Mouse (Mus musculus) regulatory T cell (primary cell): ENCODE data around the gene Wbp1.

Source experiments
- in situ Hi-C: fragments of 300-600 bp; cut with MboI, MseI; formaldehyde crosslinking; loops from one replicate; pipeline ENCODE4 v1.15.1; 2025; ENCODE audit warnings: high pct_unique_total_duplicates

Gene Wbp1

DNA sequence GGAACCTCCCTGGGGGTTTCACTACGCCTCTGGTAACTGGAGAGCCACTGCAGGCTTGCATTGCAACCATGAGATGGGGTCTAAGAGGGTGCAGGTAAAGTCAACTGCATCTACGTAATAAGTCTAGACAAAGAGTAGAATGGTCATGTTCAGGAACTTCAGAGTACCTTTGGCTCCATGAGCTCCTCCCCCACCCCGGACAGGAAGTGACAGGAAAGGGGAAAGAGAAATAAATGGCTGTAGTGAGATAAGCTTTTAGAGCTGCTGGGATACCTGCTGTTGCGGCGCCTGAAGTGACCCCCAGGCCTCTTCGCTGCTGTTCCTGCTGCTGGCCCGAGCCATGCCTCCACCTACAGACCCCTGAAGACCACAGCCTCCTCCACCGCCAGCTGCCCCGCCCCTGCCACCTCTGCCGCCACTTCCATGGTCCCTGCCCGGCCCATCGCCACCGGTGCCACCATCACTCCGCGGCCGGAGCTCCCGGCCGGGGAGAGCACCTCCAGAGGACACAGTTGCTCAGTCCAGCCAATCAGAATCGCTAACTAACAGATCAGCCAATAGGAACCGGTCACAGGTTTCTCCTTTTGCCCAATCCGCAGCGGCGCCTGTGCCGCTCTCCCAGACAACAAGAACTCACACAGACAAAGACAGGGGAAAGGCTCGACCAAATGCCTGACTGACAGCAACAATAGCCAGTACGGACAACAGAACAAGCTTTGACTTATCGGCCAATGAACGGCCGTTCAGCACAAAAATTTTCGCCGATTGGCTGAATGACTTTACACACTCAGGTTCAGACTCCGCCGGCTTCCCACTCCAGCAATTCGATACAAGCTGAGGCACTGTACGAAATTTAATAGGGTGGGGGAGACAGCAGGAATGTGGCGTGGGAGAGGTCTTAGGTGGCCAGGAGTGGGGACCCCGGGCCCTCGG is at the start of gene Wbp1:
TSS of gene Wbp1 (minus strand) at position 630 of the 933 bp plus-strand sequence.
- in situ Hi-C loops, result no loop called here

DNA sequence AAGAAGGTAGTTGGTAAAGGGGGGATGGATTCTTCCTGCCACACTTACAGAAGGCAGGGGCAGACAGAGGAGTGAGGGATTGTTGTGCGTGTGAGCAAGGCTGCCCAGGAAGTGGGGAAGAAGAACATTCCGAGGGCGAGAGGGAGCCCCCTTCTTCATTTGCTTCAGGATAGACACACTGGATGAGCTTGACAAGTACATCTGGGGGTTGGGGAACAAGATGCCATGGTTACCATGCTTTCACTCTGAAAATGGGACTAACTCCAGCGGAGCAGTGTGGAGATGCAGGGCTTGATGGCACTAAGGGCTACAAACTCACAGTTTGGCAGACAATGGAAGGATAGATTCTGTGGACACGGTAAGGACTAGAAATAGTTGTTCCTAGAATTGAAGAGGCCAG is 49.7 kb upstream of the Wbp1 start:
- in situ Hi-C loops, result no loop called here

DNA sequence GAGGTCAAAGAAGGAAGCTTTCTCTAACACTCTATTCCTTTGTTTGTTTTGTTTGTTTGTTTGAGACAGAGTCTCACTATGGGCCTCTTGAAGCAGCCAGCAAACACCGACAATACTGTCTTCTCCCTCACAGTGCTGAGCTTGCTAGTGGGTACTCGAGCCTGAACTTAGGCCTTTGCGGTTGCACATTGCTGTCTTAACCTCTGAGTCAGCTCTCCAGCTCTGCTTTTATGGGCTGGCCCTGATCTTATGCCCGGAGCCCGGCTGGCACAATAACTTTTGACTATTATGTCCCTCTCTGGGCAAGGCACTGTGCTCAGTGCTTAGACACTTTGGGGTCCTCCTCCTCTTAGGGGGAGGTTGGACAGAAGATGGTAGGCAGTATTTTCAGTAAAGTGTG is 48.5 kb upstream of the Wbp1 start:
- in situ Hi-C loops, result no loop called here

DNA sequence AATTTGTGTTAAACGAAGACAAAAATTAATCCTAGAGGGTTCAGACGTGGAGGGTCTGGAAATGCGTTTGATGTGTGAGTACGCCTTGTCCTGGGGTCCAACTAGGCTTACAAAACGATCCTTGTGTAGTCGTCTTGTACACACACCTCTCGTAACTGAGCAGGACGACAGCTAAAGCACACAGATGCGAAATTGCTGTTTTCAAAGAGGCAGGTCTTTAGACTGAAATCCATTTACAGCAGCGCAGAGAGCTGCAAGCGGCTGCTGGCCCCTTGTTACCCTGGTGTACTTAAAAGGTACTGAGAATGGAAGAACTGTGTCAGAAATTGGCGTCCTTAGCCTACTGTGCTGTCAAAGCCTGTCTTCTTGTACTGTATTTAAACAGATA is 44.9 kb upstream of the Wbp1 start:
- in situ Hi-C loops, result no loop called here

DNA sequence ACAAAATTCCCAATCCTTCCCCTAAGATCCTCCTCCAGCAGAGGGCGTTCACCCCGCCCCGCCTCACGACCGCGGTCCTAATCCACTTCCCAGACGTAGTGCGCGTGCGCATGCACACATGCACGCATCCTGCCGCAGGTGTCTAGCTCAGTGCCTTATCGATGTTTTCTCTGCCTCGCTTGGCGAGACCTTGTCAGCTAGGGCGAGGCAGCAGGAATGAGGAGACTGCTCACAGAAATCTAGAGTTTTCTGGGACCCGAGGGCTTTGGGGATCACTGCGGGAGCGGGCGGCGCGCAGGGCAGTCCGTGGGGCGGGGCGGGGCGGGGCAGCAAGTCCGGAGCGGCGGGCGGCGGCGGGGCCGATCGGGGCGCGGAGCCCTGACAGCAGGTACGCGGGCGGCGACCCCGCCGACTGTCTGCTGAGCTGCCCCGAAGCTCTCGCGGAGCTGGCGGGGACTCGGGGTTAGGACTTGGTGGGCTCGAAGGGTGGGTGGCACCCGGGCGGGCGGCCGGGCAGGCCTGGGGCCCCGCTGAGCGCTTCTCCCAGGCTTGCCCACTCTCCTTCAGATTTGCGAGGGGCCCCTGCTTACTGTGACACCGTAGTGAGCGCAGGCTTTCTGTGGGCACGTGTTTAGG is 44.4 kb upstream of the Wbp1 start, which contains the start of gene Dctn1:
TSS of gene Dctn1 (plus strand) at position 314 of the 636 bp plus-strand sequence.
- in situ Hi-C loops, result no loop called here

DNA sequence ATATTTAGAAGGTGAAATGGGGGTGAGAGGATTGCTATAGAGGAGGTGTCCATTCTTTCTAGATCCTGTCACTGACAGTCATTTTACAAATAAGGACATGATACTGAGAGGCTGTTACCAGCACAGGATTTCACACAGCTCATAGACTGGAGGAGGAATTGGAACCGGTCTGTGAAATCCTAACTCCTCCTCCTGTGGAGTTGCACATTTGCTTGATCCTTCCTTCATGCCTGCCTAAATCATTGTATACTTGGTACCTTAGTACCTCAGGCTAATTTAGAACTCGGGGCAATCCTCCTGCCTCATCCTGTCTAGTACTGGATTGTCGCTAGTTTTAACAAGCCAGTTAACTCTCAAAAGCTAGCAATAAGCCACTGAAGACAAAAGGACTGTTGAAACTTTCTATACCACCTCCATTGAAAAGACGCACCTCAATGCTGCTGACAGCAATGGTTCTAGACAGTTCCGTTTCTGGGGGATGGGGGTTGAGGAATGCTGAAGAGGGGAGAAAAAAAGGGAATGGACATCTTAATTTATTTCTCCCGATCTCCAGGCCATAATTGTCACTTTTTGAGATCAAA is 43.8 kb upstream of the Wbp1 start:
- in situ Hi-C loops, result no loop called here

DNA sequence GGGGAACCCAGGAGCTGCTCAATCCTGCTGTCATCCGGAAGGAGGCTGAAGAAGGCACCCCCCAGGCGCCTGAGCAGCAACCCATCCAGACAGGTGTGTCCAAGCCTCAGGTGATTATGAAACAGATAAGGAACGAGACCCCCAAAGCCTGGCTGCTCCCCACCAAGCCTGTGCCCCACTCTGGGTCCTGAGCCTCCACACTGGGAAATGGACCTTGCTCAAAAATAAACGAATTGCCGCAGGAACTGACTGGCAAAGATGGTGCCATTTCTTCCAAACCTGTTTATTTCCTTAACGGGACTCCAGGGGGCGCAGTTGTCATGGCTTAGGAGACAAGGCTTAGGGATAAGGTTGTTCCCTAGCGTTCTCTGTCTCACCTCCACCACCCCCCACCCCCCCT is 41.3 kb upstream of the Wbp1 start:
- in situ Hi-C loops, result no loop called here

DNA sequence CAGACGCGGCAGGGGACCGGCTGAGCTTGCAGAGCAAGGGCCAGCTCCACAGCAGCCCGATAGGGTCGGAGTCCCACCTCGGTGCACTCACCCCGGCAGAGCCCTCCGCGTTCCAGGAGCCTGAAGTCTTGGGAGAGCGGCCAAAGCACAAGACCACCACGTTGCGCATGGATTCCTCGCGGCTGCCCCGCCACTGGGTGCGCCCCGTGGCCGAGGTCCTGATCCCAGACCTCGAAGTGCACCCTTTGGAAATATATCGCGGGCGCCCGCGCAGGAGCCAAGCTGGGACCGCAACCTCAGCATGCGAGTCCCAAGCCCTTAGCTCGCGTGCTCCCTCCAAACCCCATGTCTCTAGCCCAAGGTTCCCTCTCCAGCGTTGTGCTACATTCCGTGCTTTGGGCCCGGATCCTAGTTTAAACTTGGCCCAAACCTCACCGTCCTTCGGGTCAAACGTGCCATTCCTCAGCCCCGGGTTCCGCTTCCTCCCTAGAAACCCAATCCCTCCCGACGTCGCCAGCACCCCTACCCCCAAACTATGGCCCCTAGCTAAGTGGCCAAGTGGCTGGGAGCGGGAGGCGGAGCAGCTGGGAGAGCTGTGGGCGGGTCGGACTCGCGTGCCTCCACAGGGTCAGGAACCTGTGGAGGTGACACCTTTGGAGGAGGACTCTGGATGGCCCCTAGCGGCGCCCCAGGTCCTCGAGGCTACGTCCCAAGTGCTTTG is 40.7 kb upstream of the Wbp1 start:
- in situ Hi-C loops, result no loop called here

DNA sequence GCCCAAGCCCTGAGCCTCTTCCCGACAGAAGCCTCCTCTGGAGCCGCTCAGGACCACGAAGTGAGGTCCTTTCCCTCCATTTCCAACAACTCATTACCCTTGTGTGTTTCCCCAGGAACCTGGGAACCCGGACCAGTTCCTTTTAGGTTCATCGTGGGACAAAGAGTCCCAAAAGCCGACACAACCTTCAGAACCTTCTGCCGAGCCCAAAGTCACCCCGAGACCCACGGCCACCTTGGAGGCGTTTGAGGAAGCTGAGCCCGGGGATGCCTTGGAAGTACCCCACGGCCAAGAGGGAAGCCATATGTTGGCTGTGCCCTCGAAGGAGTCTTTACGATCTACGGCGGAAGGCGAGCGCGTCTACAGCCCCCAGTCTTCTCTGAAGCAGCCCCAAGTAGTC is 40.1 kb upstream of the Wbp1 start:
- in situ Hi-C loops, result no loop called here

DNA sequence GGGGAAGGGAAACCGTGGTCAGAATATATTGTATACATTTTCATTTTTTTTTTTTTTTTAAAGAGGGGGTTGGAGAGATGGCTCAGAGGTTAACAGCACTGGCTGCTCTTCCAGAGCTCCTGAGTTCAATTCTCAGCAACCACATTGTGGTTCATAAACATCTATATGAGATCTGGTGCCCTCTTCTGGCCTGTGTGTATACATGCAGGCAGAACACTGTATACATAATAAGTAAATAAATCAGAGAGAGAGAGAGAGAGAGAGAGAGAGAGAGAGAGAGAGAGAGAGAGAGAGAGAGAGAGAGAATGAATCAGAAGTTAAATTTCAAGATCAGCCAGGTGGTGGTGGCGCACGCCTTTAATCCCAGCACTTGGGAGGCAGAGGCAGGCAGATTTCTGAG is 38.1 kb upstream of the Wbp1 start:
- in situ Hi-C loops, result loop anchor here (5.0 kb wide), 1 partner anchor 52 kb away; the partner anchor contains the start of gene Mrpl53

DNA sequence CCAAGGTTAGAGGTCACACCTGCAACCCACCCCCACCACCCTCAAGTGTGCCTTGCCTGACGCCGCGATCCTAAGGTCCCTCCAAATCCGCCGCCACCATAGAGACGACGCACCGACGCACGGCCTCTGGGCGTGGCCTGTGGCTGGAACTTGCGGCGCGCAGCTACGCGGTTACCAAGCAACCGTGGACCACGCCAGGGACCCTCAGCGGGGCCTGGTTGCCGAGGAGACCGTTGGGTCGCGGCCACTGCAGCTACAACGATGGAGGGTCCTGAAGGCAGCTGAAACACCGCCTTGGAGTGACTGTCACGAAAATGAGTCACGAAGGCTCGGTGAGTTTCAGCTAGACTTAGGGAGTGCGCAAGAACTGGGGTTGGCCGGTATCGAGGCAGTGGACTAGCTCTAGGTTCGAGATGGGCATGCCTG is 34.9 kb upstream of the Wbp1 start, which contains the start of the genes Wdr54 and 1700003E16Rik:
TSS of gene Wdr54 (minus strand) at position 139 of the 426 bp plus-strand sequence.
TSS of gene 1700003E16Rik (plus strand) at position 146 of the 426 bp plus-strand sequence.
- in situ Hi-C loops, result loop anchor here (5.0 kb wide), 1 partner anchor 49 kb away; the partner anchor contains the start of gene Mrpl53

DNA sequence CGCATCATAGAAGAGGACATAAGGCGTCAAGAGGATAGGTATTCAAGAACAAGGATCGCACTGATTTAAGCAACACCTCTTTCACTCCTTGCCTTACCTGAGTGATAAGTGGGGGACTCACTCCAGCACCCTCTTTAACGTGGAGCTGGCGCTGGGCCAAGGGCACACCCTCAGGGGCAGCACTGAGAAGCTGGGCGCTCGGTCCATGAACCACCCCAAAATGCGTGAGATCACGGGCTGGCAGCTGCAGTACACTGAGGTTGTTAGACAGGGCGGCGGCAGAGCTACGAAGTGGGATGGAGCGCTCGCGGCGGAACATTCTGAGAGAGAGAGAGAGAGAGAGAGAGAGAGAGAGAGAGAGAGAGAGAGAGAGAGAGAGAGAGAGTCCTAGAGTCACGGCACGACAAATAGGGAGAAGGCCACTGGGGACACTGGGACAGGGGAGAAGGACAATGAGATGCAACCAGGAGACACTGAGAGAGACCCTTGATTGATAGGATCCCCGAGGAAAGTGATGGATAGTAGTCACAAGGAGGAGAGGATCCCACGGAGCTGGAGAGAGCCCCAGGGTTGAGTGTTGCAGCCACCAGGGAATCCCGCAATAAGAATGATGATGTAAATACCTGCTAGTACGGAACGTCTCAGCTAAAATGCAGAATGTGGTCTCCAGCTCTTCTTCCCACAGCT is 34.3 kb upstream of the Wbp1 start:
- in situ Hi-C loops, result loop anchor here (5.0 kb wide), 1 partner anchor 48 kb away; the partner anchor contains the start of gene Mrpl53

DNA sequence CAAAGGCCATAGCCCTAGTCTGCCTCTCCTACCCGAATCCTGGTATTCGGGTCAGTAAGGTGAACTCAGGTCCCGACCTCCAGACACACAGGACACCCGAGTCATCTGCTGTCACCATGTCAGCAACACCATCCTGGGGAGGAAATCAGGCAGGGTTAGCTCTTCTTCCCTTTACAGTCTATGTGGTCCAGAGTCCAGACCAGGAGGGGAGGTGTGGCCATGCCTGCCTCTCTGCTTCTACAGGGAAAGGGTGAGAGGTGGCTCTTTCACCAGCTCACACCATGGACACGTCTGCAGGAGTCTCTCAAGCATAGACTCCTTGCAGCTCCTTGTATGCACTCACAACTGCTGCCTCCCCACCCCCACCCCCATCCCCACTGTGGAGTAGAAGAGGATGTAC is 32.1 kb upstream of the Wbp1 start:
- in situ Hi-C loops, result no loop called here

DNA sequence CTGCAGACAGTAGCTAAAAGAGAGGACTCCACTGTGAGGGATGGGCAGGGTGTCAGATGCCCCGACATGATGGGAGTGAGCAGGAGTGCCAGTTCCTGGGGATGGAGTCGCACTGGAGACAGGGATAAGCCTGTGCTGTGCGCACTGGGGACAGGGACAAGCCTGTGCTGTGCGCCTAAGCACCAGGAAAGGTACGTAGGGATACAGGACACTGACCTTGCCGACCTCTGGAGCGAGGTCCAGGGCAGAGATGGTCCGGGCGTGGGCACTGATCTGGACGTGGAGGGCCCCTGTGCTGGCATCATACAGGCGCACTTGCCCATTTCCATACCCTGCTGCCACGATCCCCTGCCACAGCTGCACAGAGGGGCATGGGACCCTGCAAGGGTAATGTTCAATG is 31.7 kb upstream of the Wbp1 start:
- in situ Hi-C loops, result no loop called here

DNA sequence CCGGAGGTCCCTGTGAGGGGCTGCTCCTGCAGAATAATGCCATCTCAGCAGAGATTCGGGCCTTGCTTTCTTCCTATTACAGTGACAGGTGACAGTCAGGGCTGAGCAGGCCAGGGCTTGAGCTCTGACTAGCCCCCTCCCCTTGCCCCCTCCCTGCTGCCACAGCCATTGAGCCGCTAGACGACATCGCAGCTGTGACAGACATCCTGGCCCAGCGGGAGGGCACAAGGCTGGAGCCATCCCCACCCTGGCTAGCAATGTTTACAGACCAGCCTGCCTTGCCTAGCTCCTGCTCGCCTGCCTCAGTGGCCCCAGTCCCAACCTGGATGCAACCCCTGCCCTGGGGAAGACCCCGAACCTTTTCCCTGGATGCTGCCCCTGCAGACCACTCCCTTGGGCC is 30.4 kb upstream of the Wbp1 start:
- in situ Hi-C loops, result no loop called here

DNA sequence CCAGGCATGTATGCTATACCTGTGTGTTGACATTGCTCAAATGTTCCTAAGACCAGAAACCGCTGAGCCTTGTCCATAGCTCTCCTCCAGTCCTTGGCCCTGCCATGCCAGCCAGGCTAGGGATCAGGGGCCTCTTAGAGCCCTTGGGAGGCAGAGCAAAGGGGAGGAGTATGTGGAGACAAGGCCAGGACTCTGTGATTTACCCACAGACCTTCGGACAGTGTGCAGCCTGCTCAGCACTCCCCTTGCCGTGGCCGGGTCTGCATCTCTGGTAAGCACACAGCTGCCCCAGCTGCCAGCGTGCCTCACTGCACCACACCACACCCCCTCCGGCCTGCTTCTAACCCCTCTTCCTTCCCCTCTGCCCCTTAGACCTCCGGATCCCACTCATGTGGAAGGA is 25.9 kb upstream of the Wbp1 start:
- in situ Hi-C loops, result no loop called here

DNA sequence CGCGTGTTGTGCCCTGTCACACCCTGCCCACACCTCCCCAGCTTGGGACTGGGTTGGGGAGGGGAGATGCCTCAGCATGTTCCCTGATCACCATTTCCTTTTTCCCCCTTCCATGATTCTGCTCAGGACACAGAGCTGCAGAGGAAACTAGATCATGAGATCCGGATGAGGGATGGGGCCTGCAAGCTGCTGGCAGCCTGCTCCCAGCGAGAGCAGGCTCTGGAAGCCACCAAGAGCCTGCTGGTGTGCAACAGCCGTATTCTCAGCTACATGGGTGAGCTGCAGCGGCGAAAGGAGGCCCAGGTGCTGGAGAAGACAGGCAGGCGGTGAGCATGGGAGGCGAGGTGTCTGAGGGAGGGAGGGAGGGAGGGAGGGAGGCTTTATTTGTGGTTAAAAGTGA is 24.4 kb upstream of the Wbp1 start:
- in situ Hi-C loops, result no loop called here

DNA sequence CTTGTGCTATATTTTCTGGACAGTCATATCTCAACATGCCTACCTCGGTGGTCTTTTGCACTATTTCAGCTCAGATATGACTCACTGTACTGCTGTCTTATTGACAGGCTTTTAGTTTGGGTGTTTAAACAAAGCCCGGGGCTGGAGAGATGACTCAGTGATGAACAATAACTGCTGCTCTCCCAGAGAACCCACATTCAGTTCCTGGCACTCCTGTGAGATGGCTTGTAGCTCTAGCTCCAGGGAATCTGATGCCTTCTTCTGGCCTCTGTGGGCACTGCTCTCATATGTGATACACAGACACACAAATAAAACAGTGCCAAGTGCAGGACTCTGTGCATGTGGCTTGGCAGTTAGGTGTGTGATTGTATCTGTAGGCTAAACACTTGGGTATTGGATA is 23.9 kb upstream of the Wbp1 start:
- in situ Hi-C loops, result no loop called here

DNA sequence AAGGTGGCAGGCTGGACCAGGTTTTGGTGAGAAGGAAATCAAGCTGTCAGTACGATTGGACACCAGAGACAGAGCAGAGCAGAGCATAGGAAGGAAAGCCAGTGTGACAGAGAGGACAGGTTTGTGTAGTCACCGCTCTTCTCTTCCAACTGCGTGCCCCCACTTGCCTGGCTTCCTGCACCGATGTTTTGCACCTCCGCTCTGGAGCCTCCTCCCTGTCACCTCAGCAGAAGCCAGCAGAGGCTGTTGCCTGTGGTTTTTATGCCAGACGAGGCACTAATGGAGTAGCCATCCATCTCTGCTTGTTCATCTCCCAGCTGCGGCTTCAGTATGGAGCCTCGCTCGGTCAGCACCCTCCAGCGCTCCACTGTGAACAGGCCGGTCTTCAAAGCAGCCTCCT is 21.5 kb upstream of the Wbp1 start:
- in situ Hi-C loops, result no loop called here

DNA sequence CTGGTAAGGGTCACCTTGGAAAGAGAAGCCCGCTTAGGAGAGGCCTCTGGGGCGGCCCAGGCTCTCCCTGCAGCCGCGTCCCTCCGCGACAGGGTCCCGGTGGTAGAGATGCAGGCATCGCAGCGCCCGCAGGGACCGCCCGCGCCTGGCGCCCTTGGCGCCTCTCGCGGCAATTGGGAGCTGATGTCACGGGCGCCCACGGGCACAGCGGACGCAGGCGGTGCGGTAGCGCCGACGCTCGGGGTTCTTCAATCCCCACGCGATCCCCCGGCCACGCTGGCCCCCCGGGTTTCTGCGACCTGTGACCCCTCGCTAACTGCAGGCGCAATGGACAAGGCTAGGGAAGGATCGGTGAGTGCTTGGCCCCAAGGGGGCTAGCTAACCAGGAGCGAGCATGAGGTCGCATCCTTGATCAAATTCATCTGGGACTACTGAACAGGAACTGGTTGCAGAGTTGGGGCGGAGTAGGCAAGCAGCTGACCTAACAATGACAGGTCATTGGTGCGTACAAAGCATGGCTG is 20.9 kb upstream of the Wbp1 start:
- in situ Hi-C loops, result no loop called here

DNA sequence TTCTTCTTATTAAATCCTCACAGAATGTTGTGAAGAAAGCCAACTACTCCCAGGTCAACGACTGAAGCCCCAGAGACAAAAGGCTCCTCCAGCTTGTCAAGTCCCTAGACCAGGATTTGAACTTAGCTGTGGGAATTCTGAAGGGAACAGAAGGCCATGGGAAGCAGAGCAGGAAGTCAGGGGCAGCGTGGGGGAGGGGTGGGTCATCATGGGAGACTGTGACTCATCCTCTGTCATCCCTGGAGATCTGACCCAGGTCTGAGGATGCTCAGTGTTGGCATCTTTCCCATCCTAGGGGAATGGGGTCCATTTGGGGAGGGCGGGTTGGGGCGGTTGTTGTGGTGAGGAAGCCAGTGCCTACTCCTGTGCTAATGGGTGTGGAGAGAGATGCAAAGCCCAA is 20.3 kb upstream of the Wbp1 start:
- in situ Hi-C loops, result no loop called here
